Mouse (Mus musculus): ENCODE data around the gene Pask.

The Pask gene

DNA sequence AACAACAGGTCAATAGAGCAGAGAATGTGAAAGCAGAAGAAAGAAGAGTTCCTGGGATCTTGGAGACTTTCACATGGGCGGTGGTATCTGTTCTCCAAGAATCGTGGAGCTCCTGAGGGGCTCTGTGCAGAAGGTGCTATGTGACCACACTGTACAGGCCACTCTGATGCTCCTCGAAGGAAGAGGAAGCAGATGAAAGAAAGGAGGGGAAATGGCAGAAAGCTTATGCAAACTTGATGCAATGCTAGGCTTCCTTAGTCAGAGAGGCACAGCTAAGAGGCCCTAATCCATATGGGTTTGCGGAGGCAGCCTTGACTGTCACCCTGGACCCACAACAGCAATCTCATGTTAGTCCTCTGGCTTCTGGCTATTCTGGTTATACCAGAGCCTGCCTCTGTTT is 52.3 kb downstream of the Pask start:
- in situ Hi-C loops (cut with MboI; ENCODE audit: low sequenced_read_pairs), result no loop called here

DNA sequence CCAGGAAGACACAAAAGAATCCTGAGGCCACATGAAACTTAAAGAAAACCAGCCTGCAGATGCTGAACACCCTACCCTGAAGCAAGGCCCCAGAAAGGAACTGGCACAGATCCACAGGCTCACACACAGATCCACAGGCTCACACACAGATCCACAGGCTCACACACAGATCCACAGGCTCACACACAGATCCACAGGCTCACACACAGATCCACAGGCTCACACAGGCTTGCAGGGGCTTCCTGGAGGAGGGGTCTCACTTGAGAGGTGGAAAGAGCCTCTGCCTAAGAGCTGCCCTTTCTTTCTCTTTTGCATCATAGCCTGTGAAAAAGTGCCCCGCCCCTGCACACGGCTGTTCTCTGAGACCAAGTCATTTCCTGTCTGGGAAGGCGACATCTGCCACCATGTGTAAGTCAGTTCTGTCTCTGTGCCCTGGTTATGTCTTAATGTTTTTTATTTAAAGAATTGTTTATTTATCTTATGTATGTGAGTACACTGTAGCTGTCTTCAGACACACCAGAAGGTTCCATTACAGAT is 53.5 kb downstream of the Pask start:
- in situ Hi-C loops (cut with MboI; ENCODE audit: low sequenced_read_pairs), result no loop called here

DNA sequence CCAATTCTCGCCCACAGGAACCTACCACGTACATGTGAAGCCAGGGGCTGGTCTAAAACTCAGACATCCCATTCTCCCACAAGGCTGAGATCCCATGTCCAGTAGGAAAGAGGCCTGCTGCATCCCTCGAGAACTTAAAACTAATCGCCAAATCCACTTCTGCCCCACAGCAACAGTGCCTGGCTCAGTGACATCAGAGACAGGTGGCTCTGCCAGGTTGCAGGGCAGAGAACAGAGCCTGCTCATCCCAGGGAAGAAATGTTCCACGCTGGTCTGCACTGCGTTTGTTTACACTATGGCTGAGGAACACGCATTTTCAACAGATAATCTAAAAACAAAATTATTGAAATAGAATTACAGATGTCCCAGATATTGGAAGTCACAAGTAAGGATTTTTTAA is 66.2 kb downstream of the Pask start:
- in situ Hi-C loops (cut with MboI; ENCODE audit: low sequenced_read_pairs), result no loop called here

DNA sequence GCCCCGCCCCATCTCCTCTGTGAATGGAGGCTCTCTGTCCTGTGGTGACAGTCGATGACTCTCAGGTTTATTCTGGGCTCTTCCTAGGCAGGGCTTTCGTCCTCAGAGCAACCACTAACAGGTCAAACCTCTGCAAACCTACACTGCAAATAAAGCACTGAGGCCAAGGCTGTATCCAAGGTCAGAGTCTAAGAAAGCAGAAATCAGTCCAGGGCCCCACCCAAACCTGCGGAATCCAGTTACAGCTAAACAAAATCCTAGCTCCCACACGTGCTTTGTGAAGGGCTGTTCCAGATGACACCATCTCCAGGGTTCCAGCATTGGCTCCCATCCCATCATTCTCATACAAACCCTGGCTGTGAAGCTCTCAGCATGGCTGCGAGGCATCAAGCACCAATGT is 67.7 kb downstream of the Pask start:
- in situ Hi-C loops (cut with MboI; ENCODE audit: low sequenced_read_pairs), result no loop called here

DNA sequence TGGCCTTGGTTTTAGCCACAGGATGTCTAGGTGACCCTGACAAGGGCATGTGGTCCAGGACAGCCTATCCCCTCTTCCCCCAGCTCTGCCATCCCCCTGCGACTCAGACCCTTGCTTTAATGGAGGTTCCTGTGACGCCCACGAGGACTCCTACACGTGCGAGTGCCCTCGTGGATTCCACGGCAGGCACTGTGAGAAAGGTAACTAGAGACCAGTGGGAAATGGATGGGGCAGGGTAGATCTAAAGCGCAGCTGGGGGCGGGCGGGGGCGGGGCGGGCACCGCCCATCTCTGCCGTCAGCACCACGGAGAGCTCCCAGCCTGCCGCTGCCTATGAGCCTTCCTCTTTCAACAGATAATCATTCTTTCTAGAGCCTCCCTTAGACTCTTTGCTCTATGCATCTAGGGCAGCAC is 70.9 kb downstream of the Pask start:
- in situ Hi-C loops (cut with MboI; ENCODE audit: low sequenced_read_pairs), result no loop called here

DNA sequence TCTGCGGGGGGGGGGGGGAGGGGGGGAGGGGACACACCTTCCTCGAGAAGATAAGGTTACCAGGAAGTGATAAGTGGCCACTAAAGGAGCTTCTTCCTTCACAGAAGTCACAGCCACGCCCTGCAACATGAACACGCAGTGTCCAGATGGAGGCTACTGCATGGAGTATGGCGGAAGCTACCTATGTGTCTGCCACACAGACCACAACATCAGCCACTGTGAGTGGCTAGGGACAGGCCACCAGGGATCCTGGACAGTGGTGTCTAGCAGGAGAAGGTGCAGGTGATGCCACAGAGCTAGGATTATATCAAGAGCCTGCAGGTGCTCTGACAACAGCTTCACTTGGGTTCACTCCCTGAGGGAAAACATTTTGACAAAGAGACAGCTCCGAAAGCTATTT is 71.5 kb downstream of the Pask start:
- in situ Hi-C loops (cut with MboI; ENCODE audit: low sequenced_read_pairs), result no loop called here

DNA sequence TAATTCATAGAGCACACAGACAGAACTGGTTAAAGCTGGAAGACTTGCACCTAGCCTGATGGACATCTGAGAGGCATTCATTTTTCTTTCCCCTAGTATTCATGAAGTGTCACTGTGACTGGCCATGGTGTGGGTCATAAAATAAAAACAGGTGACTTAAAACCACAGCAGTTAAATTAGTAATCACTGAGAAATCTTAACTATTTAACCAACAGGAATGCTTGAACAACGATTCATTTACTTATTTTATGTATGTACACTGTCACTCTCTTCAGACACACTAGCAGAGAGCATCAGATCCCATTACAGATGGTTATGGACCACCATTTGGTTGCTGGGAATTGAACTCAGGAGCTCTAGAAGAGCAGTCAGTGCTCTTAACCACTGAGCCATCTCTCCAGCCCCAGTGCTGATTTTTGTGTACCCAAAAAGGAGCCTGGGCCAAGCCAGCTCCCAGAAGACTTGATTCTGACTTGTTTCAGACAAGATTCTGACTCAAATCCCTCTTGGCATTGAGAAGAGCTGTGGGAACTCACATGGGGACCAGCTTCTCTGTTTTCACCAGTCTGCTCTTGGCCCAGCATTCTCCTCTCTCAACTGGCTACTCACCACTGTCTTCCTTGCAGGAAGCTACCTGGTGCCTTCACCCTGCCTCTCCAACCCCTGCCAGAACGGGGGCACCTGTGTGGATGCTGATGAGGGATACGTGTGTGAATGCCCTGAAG is 72.6 kb downstream of the Pask start:
- in situ Hi-C loops (cut with MboI; ENCODE audit: low sequenced_read_pairs), result no loop called here

DNA sequence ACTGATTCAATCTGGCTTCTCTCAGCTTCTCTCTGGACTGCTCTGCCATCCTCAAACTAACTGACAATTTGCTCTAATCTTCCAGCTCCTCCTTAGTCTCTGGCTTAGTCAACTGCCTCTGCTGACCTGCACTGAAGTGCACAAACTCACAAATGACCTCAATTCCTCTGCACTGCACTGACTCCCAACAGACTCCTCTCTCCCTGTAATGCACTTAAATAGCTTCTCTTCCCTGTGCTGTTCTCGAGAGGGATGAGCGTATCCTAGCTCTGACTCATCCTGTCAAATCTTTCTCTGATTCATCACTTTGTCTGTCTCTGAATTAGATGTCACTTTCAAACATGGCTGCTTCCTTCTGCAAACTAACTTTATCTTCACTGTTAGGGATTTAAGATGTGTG is 75.0 kb downstream of the Pask start:
- in situ Hi-C loops (cut with MboI; ENCODE audit: low sequenced_read_pairs), result no loop called here

DNA sequence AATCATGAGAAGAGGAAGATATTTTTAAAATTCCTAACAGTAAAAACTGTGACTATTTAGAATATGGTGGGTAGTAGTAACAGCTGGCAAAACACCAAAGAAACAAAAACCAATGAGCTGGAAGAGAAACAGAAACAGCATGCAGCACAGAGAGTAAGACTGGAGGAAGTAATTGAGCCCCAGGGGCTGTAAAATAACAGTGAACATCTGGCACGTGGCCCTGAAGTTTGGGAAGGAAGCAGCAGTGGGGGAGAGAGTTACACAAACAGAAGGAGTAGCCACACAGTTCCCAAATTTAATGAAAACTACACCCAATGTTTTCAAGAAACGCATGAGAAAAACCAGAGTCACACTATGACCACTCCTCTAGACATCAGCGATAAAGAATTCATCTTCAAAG is 76.1 kb downstream of the Pask start:
- in situ Hi-C loops (cut with MboI; ENCODE audit: low sequenced_read_pairs), result no loop called here

All from CH12F3 (cell line).